ENCODE assay signal across 15 mouse cellular contexts in genomic region chr3:71909242-71909641, GRCm38 (mm10).
"Had no signal": no experiment of that assay in that cellular context is flagged by ENCODE, and none has a peak within 500 bp of the region (broad histone marks: within the 10 kb centered on the region; RNA-seq: fewer than 3 reads in every experiment).

No protein-coding gene starts in this region.

- H3K9me3 ChIP-seq: limb, embryonic 15.5 days; liver, embryonic 12.5 days; lung, embryonic 15.5 days; megakaryocyte, embryonic 14.5 days; midbrain, embryonic 12.5 days had no signal

- ATAC-seq: liver, embryonic 12.5 days; midbrain, embryonic 16.5 days had no signal

- H3K4me3 ChIP-seq: limb, embryonic 15.5 days; liver, embryonic 12.5 days; lung, embryonic 15.5 days; megakaryocyte, embryonic 14.5 days; midbrain, embryonic 12.5 days had no signal

- H3K36me3 ChIP-seq: limb, embryonic 15.5 days; liver, embryonic 12.5 days; lung, embryonic 15.5 days; midbrain, embryonic 12.5 days had no signal

- H3K4me1 ChIP-seq: limb, embryonic 15.5 days; liver, embryonic 12.5 days; lung, embryonic 15.5 days; megakaryocyte, embryonic 14.5 days; midbrain, embryonic 12.5 days had no signal

- DNase-seq: kidney, adult 8-10 months; kidney, postnatal 36 days; layer of hippocampus, adult 9-11 months; layer of hippocampus, postnatal 36 days; lung, postnatal 14 days; right cerebral cortex, adult 18-20 months; right cerebral cortex, postnatal 25 days; thymus, postnatal 36 days had no signal

- H3K4me2 ChIP-seq: limb, embryonic 15.5 days; liver, embryonic 12.5 days; lung, embryonic 15.5 days; midbrain, embryonic 12.5 days had no signal

- H3K27ac ChIP-seq: limb, embryonic 15.5 days; liver, embryonic 12.5 days; lung, embryonic 15.5 days; macrophage; midbrain, embryonic 12.5 days had no signal

- H3K27me3 ChIP-seq: limb, embryonic 15.5 days; liver, embryonic 12.5 days; lung, embryonic 15.5 days; megakaryocyte, embryonic 14.5 days; midbrain, embryonic 12.5 days had no signal

- H3K9ac ChIP-seq: limb, embryonic 15.5 days; liver, embryonic 12.5 days; lung, embryonic 15.5 days; midbrain, embryonic 12.5 days had no signal
